Mouse (Mus musculus) adrenal gland, postnatal 36 days (tissue): ENCODE data around the gene Rarb. TPM values are rescaled to one million over a fixed set of nuclear protein-coding genes. Genes with fewer than 3 reads are reported as not detected.
"Not testable (repeated sequence)": the region's sequence is repeated elsewhere in the genome, so short reads cannot be mapped to it uniquely, and the experiment has no call there.

Experiments
- DNase-seq, 2 experiments: peaks; one replicate each; pipeline ENCODE4 v3.0.0; 2021; ENCODE audit warnings: mixed read lengths in 1 of 2
- long read RNA-seq, 2 experiments: library from polyadenylated mRNA; stranded (forward); transcript quantifications; one replicate each; pipeline ENCODE4 v2.0.0; 2021; ENCODE audit warnings: borderline sequencing depth in 2 of 2
- total RNA-seq, 2 experiments: library from RNA; stranded (reverse); gene quantifications; 2 replicates each; pipeline ENCODE4 v1.2.3; 2021

Gene Rarb
- total RNA-seq: 10 to 100 TPM; 16.2 to 16.7 TPM
- long read RNA-seq, experiment 1, transcript Rarb-201 (8 exons, 3,108 nt): major isoform, 8 of 11 reads
- long read RNA-seq, experiment 1, partial matches to known transcripts: 2 of 11 reads
- long read RNA-seq, experiment 1, other reads (novel, unspliced or antisense): 1 of 11 reads
- long read RNA-seq, experiment 2, partial matches to known transcripts: 1 of 5 reads
- long read RNA-seq, experiment 2, other reads (novel, unspliced or antisense): 2 of 5 reads

GRCm38 (mm10) chr14:16818602-16819250, at the start of gene Rarb:
TSS of gene Rarb (minus strand) at chr14:16819156.
- peak; percentile 6 to 36 for DNase-seq

DNA sequence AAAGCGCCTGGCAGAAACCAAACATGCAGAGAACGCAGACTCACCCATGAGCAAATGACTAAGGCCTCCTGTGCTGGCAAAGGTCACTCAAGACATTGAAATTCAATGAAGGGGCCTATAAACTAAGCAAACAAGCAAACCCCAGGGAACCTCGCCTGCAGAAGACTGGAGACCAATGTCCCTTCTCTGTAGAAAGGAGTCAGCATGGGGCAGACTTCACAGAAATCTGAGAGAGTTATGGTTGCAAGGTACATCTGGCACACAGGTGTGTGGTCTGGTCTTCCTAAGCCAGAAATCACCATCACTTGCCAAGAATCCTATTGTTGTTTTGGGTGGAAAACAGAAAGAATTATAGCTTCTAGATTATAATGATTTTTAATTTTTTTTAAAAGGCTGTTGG, 23.1 kb upstream of the Rarb start:
- no peak for DNase-seq

- DNase-seq: no peak
Observed at GRCm38 (mm10) chr14:16841597-16841989, 22.6 kb upstream of the Rarb start.

DNA sequence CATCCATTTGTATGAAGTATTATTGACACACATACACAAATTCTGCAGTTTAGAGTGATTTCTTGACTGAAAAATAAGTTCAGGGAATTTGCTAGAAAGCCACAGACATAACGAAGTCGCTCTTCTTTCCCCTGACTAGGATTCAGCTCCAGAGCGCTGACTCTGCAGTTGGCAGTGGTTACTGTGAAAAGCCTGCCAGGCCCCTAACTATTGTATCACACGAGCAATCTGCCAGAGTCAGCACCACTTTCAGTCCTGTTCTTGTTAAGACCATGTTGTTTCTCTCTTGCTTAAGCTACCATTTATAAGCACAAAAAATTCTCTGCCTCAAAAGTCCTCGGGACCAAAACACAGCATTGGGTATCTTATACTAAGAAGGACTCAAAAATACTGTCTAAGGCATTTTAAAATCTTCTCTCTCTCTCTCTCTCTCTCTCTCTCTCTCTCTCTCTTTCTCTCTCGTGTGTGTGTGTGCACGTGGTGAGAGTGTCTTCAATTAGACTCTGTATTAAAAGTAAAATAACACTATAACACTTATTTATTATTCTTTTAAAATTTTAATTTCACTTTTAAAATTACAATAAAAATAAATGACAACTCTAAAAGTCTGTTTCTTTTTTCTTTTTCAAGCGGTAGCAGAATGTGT, 22.1 kb upstream of the Rarb start:
- DNase-seq: peak; percentile 30 to 32

DNA sequence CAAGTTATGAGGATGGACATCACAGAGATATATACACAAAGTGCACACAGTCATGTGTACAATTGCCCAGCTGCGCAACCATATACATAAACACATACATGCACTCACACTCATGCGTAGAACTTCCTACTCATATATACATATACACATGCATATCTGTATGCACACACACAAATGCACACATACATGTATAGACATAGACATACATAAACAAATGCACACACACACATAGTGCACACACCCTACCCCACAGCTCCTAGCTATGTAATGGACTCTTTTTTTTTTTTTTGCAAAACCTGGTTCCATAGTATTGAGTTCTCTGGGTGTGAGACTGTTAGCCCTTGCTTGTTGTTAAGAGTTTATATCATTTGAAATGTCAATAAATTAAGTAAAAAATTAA, 21.2 kb upstream of the Rarb start:
- DNase-seq: no peak

GRCm38 (mm10) chr14:16815096-16815741, 3.7 kb downstream of the Rarb start:
- no peak for DNase-seq

DNA sequence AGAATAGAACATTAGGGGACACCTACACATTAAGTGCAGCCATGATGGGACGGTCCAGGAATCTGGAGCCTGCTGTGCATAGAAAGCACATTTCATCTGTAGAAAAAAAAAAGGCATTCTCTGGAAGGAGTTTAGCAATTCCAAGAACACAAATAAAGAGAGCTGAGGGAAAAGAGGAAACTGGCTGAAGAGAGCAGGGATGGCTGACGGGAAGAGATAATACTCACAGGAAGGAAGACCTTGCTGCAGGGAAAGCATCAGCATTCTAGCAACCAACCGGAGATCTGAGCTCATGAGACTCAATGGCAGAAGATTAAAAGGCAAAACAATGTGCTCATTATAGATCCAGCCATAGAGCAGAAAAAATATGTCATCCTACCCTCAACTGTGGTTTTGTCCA, 12.8 kb downstream of the Rarb start:
- no peak for DNase-seq

GRCm38 (mm10) chr14:16790161-16790560, 28.8 kb downstream of the Rarb start:
- DNase-seq: no peak

DNA sequence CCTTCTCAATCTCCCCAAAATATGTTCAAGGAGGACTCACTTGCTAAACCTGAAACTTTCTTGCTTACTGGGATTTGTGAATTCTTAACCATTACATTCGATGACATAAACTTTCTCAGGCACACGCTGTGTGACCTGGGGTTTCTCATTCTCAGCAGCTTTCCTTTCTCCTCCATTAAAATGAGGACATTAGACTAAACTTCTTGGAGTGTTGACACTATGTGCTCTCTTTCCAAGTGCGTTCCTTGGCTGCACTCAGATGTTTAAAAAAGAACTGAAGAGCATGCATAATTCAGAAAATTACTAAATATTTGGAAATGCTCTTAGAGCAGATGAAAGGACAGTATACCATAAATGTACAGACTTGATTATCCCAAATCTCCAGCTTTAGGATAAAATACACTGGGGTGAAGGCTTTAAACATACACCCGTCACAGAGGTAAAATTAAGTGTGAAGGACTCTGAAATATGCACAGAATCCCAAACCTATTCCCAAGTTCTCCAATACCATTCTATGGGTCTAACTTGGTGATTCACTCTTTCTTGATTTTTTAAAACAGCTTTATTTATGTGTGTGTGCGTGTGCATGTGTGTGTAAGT, 36.9 kb downstream of the Rarb start:
- no peak for DNase-seq

- no peak for DNase-seq
Observed at GRCm38 (mm10) chr14:16776723-16777381, 42.1 kb downstream of the Rarb start.

- DNase-seq: peak in 1 of 2 experiments; percentile 8
Observed at GRCm38 (mm10) chr14:16772927-16773326, 46.0 kb downstream of the Rarb start.

DNA sequence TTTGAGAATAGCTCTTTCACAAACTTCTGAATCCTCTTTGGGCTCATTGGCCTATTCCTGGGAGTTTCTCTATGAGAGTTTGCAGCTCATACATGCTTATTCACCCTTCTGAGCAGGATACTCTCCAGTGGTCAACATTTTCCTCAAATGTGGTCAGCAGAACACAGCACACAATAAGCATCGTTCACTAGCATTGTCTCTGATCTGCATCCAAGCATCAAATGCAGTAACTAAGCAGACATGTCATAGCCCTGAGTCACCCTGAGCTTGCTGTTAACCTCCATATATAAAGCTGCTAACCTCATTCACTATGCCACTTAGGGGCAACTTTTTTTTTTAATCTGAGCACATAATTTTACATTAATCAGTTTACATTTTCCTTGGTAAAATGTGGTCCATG, 53.1 kb downstream of the Rarb start:
- DNase-seq: no peak

GRCm38 (mm10) chr14:16762773-16763172, 56.2 kb downstream of the Rarb start:
- no peak for DNase-seq

DNA sequence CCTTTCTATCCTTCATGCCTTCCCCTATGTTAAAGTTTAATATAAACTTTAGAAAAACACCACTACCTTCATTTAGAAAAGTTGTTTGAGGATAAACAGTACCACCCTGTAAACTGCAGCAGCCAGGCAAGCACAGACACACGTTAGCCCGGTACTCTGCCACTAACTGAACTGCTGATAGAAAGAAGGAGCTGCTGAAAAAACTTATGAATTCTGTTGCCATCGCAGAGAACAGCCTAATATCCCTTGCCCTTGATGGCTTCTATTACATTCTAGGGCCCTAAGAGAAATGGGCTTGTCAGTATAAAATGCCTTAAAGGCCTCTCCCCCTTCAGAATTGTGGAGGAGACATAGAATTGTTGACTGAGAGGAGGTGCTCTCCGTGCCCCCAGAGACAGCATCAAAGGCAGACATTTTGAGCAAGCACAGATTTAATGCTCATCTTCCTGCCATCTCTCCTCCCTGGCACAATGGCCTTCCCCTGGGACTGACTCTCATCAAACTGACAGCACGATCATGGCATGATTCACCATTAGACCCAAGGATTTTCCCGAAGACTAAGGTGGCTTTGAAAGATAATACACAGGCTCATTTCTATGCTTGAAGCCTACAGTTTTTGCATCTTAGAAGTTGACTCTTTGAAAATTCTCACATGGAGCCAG, 60.1 kb downstream of the Rarb start:
- DNase-seq: no peak

DNA sequence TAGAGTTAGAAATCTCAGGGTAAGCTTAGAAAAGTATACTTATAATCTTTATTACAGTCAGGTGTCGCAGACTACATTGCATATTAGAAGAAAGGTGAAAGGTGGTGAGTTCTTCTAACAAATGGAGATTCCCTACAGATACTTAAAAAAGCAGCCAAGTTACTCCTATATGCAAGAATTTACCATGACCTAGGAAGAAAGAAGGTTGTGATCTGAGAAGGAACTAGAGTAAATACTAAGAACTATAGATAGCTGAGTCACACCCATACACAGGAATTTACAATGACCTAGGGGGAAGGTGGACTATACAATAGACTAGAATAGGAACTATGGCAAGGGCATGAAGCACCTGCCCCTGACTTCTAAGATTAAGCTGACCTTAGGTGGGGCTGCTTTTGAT, 63.4 kb downstream of the Rarb start:
- DNase-seq: not testable (repeated sequence)

DNA sequence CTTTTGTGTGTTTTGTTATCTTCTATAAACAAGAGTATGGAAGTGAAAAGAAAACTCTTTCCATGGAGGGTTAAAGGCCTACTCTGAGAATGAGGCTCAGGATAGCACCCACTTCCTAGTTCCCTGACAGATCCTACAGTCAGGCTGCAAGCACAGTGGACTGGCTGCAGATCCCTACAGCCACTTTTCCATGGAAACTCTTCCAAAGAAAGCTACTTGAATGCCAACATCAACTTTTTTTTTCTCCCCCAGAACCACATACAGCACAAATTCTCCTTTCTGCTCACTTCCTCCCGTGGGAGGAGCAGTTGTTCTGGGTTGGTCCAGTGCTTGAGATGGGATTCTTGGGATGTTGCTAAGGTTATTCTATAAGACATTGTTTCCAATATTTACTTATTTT, 66.3 kb downstream of the Rarb start:
- DNase-seq: no peak

- no peak for DNase-seq
Observed at GRCm38 (mm10) chr14:16746982-16747578, 71.9 kb downstream of the Rarb start.

DNA sequence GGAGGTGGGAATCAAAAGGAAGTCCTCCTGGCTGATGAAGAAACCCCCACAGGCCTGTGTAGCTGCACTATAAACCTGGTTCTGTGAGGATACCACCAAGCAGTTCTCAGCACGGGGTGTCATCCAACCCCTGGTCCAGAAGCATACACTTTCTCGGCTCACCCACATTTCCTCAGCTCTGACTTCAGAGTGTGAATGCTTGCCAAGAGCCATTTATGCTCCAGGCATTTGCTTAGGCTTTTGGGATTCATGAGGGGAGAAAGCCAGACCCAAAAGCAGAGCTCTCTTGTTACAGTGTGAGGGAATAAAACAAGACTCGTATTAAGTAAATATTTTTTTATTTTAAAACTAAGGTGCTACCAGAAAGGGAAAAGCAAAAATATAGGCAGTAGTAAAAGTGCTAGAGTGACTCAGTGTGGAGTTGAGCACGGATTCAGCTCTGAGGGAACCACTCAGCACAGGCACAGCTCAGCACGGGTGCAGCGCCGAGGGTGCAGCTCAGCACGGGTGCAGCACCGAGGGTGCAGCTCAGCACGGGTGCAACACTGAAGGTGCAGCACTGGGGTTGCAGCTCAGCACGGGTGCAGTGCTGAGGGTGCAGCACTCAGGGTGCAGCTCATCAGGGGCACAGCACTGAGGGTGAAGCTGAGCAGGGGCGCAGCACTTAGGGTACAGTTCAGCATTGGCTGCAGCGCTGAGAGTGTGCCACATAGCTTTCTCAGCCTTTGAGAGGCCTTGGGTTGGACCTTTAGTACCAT, 77.8 kb downstream of the Rarb start:
- no peak for DNase-seq

DNA sequence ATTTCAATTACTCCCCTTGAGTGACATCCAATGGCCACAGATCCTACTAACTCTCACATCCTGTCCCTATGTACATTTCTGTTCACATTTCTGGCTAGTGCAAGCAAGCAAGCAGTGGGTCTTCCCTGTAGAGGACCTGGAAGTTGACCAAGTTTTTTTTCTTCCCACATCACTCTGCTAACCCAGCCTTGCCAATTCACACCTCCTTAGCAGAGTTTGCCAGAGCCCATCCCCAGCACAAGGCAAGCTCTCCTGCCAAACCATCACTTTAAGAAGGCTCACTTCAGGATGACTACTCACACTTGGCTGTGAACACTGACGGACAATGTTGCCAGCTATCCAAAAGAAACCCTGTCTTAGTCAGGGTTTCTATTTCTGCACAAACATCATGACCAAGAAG, 80.4 kb downstream of the Rarb start:
- no peak for DNase-seq

DNA sequence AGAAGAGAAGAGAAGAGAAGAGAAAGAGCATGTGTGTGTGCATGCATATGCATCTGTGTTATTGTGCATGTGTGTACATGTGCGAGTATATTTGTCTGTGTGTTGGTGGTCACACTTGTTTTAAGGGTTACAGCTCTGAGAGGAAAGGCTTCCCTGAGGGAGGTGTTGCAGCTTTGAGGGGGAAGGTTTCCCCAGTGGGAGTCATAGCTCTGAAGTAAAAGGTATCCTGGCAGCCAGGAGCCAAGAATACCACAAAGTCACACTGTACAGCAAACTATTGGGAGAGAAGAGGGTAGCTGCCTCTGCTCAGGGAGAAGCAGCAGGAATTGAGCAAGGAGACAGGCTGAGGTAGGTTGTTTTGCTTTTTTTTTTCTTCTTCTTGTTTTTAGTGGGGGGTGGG, 81.2 kb downstream of the Rarb start:
- no peak for DNase-seq
